Mouse (Mus musculus): ENCODE measurements at regions not wholly inside any gene's neighbourhood (a gene's known extent, or its start where the extent isn't known, plus 50 kb on each side); places are given as distances from the start of the nearest gene placed in this dataset.
"Not testable (repeated sequence)": the region's sequence is repeated elsewhere in the genome, so short reads cannot be mapped to it uniquely, and the experiment has no call there.

DNA sequence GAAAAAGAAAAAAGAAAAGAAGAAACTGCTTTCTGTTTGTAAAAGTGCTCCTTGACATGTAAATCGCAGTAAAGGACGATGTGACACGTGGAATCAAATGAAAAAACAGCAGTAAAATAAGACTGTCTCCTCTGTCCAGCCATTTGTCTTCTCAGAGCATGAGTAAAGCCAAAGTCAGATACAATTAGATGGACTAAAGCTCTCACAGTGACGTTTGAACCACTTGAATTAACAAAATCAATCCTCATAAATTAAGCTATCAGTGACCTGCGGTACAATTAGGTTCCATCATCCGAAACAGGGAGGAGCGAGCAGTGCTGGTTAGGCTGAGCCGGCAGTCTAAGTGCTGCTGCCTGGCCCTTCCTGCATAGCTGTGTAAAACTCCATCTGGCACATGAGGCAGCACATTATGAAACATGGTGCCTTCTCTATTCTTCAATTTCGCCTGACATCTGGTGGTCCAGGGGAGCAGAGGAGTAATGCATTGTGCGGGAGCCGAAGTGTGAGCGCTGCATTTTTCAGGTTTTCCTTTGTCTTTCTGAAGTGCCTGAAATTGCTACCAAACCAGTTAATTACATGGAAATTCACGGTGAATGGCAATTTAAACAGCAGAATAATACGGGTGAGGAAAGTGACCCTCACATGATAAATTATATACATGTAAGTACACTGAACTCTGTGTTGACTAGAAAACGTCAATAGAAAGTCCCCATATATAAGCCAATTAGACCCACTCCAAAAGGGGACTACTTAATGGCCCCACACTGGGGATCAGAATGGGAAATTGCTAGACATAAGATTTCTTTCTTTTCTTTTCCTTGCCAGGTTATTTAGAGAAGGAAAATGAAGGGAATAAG, 118.1 kb downstream of the Mmrn1 start:
- CTCF ChIA-PET, result no interaction called here

DNA sequence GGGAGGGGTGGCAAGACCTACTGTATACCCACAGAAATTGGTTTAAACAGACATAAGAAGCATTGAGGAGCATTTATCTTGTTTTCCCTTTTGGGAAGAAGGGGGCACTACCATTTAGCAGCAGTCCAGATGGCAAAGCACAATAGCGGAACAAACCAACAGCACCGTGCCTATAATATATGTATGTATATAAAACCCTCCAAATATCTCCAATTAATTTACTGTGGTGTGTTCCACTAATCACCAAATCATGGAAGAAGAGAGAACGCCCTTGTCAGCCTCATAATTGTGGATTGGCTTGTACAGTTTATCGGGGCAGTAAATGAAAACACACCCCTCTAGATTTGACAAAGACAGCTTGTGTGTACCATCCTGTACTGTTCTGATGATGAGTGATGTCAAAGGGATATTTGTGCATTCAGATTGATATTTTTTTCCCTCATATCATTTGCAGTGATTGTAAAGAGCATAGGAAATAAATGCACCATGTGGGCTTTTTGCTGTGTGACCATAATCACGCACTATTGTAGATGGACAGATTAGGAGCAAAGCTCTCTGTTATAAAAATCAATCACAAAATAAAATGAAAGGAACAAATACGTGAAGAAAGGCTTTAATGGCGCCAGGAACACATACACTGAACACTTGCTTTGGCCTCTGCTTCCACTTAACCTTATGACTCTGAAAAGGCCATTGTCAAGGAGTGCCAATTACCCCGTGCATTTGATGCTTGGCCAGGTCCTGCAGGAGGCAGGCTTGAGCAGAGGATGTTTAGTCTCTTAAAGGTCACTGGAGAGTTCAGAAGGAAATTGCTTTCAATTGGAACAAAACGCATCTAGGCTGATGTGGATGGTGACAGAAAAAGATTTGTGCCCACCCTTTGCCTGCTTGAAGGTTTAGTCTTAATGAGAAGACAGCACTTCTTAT, 119.0 kb downstream of the Mmrn1 start:
- CTCF ChIA-PET, result no interaction called here

DNA sequence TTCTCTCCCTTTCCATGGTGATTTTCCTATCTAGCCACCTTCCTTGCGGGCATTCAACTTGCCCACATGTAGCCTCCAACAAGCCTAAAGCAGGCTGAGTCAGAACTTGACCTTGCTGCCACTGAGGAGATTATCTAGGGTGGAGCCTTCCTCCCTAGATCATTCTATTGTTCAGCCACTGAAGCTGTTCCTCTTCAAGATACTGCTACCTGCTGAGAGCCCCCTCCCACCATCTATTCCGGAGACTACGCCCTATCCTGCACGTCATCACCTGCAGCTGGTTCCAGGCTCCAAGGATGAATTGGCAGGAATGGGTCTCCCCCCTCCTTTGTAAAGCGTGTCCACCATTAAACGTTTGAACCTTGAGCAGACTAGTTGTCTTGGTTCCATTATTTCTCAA, 122.9 kb downstream of the Mmrn1 start:
- CTCF ChIA-PET, result not testable (repeated sequence)

DNA sequence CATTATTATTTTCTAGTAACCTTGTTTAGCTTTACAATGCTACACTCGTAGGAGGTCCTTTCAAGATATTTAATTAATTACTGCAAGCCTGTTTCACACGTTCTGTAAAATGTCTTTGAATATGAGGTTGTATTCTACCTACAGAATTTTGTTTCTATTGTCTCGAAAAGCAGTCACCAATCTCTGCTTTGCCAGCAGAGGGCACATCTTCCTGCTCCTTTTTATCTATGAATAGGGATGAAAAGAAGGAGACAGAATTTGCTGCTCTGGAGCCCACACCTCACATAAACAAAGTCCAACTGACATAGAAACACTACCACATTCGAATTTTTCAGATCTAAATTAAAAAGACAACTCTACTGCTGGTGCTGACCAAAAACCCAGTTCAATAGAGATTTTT, 117.0 kb upstream of the Ccser1 start:
- CTCF ChIA-PET, result interaction anchor here (0.7 kb wide), 2 partner anchors 71 to 242 kb away, joined by 3 to 7 read pairs; no protein-coding TSS in a partner anchor

DNA sequence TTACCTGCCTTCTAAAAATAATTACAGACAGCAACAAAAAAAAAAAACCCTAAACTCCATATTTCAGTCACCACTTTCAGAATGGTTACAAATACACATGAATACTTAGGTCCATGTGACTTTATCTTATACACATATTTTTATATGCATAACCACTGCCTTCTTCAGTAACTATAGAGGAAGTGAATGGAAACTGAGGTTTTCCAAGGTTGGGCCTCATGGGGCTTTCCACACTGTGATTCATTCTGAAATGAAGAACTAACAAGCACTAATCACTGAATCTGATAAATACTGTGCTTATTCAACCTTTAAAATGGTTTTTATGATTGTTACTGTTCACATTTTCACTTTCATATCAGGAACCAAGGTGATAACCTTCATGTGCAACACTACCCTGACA, 114.4 kb upstream of the Ccser1 start:
- CTCF ChIA-PET, result no interaction called here

DNA sequence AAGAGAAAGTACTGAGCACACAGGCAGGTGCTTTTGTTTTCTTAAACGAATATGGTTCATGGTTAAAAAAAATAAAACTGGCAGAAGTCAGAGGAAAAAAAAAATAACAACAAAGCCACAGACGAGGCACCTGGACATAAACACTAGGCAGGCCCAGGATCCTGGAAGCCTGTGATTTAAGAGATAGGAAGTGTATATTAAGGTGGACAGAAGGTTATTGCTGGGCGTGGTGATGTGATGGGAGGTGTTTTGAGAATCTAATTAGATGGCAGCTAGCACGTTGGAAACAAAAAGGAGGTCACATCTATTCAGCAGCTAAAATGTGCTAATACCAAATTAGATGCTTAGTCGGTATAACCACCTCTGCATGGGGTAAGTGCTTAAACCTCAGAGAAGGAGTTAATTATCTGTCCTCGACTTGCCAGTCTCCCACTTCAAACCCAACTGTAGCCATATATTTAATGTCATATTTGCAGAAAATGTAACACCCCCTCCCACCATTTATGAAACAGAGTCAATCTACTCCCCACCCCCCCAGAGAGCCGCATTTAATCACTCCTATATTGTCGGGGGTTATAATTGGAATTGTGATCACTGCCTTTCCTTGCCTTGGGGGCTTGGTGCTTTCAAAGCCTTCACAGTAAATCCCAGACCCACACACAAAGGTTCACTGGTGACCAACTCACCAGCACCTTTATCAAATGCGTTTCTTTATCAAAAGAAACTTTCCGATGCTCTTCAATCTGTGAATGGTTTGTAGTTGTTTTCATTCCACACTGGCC, 113.4 kb upstream of the Ccser1 start:
- CTCF ChIA-PET, result no interaction called here

DNA sequence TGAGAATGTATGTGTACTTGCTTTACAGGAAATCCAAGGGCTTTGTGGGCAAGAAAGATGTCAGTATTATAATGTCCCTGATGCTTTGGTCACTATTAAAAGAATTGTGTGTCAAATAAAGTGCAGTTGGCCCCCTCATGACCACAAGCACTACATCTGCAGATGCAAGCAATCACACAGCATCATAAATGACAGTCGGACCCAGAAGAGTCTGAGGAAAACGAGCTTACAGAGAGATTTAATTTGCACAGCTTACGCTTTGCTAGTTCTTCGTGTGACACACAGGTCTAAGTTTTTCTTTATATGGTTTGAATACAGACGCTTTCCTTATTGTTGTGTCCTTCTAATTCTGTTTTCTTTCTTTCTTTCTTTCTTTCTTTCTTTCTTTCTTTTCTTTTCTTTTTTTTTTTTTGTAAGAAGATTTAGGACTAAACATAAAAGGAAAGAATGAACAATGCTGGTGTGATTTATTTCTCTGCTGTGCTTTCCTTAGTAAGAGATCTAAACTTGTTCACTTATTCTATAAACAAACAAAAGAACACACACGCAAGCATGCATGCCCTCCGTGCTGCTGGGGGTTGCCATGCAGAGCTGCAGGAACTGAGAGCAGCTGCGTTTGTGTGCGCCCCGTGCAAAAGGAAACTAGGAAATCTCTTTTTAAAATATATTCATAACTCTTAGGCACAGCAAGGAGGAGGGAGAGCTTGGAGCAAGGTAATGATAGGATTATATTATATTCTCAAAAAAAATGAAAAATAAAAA, 112.6 kb upstream of the Ccser1 start:
- CTCF ChIA-PET, result no interaction called here

DNA sequence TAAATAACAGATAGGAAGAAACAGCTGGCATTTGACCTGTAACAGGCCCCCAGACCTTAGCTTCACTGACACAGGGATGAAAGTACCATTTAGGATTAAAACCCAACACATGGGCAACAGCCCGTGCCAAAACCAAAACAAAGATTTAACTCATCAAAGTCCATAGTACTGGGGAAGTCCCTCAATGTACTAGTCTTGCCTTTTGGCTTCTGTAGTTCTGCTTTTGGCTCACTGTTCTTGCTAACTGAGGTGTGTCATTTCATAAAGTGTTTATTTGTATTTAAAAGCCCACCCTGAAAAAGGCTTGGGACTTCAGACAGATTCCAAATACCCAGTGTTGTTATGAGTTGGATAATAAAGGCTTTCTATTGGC, 112.0 kb upstream of the Ccser1 start:
- CTCF ChIA-PET, result no interaction called here

DNA sequence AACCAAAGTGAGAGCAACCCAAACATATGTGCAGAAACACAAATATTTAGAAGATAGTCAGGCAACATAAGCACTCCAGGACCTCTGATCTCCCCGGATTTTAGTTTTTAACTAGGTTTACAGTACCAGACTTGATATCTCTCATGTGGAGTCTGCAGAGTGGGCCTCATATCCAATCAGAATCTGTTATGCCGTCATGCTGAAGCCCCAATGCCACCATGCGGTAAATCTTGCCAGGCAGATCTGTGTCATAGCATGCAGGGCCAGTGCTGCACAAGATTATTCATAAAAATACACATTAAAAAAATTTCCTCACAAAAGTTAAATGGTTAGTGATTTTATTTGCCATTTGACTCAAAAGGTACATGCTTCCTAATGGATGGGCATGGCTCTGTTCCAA, 106.9 kb upstream of the Ccser1 start:
- CTCF ChIA-PET, result no interaction called here

DNA sequence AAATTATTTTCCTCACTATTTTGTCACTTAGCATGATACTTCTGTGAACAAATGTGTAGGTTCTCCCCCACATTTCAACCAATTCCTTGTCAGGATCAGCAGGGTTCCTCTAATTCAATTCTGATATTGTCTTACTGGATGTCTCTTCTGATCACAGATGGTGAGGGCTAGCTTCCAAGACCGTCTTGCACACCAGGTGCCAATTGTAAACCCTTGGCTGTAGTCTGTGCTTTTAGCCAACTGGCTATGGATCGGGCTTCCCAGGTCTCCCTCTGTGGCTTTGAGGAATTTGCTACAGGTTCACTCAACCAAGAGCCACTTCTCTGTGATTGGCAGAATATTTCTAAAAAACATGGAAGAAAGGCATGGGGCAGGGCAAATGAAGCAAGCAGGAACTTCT, 106.3 kb upstream of the Ccser1 start:
- CTCF ChIA-PET, result no interaction called here

DNA sequence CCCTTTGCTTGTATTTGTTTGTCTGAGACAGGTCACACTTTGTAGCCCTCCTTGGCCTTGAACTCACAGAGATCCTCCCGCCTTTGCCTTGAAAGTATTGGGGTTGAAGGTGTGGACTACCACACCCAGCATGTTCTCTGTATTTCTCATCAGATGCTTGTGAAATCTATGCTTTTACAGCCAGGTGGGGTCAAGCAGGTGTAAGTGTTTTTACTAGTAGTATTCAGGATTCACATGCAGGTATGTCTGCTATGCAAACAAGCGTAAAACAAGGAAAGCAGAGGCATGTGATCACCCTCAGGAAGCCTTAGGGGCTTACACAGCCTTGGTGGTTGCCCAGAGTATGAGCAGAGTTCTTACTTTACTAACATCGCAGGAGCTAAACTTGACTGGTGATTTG, 105.4 kb upstream of the Ccser1 start:
- CTCF ChIA-PET, result no interaction called here

DNA sequence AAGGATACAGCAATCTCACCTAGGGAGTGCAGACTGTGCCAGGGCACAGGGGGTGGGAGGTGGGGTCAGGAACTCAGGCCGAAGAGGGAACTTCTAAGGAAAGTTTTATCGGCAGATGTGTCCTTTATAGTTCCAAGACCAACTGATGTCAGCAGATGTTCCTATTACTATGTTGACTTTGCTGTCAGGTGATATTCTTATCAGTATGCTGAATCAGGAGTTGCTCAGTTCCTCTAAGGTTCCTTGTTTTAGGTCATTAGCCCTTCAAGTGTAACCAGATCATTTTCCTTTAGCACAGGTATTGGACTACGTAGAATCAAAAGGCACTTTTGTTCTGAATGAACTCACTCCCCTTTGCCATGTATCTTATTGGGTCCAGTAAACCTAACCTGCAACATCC, 101.6 kb upstream of the Ccser1 start:
- CTCF ChIA-PET, result no interaction called here

DNA sequence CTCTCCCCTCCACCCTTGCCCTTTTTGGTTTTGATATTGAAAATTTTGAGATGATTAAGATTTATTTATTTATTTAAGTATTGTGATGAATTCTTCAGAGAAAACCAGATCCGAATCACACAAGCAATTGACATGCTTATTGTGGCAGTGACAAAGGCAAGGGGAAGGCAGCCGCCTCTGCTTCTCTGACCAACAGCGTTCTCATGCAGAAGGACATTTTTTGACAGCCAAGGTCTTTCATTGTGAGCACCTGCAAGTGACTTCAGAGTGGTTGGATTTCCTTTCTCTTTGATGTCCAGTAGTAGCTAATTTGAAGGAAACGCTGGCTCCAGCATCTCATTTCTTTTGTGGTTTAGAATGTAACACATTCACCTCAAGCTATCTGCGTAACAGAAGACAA, 99.5 kb upstream of the Ccser1 start:
- CTCF ChIA-PET, result no interaction called here

DNA sequence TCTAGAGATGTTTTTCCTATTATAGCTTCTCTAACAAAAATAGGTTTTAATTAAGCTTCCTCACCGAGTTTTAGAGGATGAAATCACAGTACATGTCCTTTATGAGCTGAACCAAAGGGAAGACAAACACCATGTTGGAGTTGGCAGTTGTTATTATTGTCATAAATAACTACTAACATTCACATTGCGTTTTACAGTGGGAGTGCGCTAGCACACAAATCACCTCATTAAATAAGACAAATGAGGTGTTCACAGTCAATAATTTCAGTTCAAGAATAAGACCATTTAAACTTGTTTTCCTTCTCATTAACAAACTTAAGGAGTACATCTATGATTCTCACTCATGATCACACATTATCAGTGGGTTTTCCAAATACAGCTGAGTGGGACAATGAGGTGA, 96.8 kb upstream of the Ccser1 start:
- CTCF ChIA-PET, result no interaction called here

DNA sequence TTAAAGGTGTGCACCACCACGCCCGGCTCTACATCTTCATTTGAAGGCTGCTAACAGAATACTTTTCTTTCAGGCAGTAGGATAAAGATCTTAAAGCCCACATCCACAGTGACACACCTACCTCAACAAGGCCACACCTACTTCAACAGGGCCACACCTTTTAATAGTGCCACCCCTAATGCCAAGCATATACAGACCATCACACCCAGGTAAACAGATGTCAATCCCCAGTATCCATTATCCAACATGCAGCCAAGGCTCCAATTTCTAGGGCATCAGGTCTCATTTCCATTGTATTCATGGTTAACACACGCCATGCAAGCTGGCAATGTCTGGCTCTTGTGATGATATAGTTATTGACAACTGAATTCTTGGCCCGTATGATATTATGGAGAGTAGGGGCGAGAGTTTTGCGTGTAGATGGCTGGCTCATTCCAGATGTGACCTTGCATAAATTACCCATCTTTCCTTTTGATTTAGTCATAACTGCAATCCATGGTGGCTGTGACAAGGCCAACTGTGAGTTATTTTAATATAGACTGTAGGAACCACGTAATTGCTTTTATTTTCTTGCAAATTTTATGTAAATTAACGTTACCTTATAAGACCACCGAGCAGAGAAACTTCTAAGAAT, 80.7 kb upstream of the Ccser1 start:
- CTCF ChIA-PET, result no interaction called here

DNA sequence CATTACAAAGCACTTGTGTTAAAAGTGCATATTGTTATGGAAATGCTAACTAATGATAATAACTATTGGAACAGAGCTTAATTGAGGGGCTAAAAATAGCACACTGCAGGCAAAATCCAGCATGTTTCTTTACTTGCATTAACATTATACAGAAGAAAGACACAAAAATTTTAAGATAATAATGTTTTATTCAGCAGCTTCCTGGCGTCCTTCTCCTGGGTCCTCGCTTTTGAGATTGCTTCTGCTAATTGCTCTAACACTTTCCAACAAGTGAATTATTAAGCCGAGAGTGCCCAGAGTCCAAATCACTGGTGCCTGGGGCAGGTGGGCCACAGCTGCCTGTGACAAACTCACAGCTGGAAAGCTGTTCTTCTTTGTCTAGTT, 80.2 kb upstream of the Ccser1 start:
- CTCF ChIA-PET, result no interaction called here

DNA sequence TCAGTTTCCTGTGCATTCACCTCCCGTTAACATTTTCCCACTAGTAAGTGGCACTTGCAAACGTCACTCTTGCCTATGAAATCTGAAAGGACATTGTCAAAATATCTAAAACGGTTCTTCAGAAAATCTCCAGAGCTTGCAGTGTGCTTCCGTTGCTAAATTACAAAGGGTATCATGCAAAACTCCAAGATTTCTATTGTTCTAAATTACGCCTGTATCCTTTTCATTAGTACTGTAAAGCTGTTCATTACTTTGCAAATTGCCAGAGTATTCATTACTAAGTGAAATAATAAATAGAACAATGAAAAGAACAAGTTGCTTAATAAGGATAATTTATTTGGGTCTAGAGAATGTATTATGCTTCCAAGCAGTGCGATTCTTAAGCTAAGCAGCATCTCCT, 78.2 kb upstream of the Ccser1 start:
- CTCF ChIA-PET, result no interaction called here

DNA sequence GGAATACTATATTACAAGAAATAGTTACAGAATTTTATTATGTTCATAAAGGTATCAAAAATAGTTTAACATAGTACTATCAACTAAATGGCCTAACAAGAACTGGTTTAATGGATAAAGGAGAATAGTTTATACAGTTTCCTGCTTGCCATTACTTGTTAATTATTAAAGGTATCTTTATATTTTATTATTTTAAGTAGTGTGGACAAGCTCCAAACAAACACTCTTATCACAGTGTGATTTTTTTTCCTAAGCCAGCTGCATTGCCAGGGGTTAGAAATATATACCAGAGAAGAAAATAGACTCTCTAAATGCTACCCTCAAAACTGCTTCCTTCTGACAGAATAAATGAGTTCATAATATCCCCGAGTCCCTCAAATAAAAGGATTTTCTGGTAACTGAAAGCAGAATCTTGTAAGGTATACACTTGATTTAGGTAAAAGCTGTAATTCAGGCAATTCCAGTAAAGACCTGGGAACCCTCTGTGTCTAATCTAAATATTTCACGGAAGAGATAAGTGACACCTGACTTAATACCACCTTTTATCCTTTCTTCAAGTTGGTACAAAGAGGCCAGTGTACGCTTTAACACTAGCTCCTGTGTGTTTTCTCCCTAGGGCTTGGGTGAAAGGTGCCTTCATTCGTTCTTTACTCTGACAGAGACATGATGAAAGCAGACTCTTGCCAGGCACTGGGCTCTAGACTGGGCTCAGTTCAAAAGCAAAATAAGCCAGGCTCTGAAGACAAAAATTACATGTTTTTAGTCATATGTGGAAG, 76.5 kb upstream of the Ccser1 start:
- CTCF ChIA-PET, result no interaction called here

DNA sequence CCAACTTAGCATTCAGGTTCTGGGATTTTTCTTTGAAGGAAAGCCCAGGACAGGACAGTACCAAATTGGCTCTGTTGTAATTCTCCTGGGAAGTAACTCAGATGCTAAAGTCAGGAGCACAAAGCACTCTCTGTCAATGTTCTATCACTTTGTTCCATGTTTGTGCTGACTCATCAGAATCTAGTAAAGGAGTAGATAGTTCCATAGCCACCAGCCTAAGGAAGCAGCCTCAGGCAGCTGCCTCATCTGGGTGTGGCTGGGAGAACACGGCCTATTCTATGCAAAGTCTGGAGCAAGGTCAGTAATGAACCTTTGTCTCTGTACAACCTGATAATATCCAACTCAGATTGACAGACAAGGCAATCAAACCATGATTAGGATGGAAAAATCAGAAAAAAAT, 64.9 kb upstream of the Ccser1 start:
- CTCF ChIA-PET, result no interaction called here

DNA sequence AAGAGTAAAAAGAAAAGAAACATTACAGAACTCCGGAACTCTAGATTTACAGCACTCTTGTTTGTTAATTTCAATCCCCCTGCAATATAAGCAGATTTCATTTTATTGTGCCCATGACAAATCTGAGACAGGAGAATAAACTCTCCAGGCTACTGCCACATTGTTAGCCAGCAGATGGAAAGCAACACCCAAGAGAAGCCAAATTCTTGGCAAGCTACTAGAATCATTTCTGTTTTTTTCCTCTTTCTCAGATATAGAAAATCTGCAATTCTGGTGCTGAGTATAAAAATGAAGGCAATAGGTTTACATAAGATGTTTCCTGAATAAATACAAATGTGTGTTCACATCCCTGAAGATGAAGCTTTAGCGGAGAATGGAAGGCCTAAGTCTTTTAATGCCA, 60.5 kb upstream of the Ccser1 start:
- CTCF ChIA-PET, result no interaction called here

Data from spleen, embryonic (tissue).